In the genomic region with DNA sequence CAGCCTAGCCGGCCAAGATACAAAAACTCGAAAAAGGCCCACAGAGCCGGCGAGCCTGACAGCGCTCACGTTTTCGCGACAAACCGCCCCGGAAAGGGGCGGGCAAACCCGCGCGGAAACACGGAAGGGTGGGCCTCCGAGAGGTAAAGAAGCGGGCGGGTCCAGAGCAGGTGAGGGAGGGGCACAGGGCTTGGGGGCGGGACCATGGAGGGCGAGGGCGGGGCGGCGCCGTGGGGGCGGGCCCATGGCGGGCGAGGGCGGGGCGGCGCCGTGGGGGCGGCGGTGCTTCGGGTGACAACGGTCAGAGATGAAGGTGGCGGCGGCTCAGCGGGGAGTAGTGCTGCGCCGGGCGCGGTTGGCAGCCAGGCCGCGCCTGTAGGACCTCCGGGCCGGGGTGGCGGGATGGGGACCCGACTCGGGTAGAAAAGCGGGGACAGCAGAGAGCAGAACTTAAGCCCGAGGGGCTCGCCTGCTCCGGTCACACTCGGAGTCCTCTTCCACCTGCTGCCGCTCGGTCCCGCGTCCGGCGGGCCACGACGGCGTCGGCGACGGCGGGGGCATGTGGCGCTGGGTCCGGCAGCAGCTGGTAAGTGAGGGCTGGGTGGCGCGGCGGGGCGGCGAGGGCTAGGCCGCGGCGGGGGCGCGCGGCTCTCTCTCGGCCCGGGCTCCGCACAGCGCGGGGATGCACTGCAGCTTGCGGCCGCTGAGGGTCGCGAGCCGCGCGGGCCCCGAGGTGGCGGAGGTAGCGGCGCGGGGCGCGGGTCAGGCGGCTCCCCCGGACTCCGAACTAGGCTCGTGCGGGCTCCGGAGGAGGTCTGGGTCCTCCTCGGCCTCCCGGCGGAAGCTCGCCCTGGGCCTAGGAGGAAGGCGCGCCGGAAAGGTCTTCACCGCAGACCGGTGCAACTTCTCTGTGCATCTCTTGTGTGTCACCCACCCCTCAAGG, we compare ENCODE assay signal across 1 mouse cellular context.
TF ChIP-seq lines count a peak whose summit lies in the region.

A gene (plus strand): TSS at position 282 of the 943 bp plus-strand sequence.

TF ChIP-seq in MEL, 35 proteins besides CTCF, POLR2A, EP300 and RAD21 (continued from another document):
- TF ChIP-seq MAZ (IDR thresholded peaks at IDR 0.05; ENCODE audit: low read depth, low read length): peak; percentile 74; the same call in 1 of the 2 replicates
- no peak for TF ChIP-seq ZKSCAN1 (IDR thresholded peaks at IDR 0.05; ENCODE audit: low read depth, low read length)
- TF ChIP-seq ZMIZ1 (IDR thresholded peaks at IDR 0.05; ENCODE audit: low read depth, low read length): peak; percentile 83
- TF ChIP-seq TCF12 (IDR thresholded peaks at IDR 0.05; ENCODE audit: low read depth, low read length): peak; percentile 63
- no peak for TF ChIP-seq NRF1 (IDR thresholded peaks at IDR 0.05; ENCODE audit: insufficient read depth, low read depth, low read length, poor library complexity, severe bottlenecking)
- no peak for TF ChIP-seq USF2 (IDR thresholded peaks at IDR 0.05; ENCODE audit: borderline replicate concordance in 1 of 2, insufficient read depth in 1 of 2, low read depth in 1 of 2, low read length in 2 of 2)
- TF ChIP-seq GABPA (IDR thresholded peaks at IDR 0.05; ENCODE audit: low read depth, low read length): no peak
- TF ChIP-seq CHD1 (IDR thresholded peaks at IDR 0.05; ENCODE audit: low read depth, low read length): no peak
